Mouse (Mus musculus): Measurements from ENCODE around the gene Adcyap1r1. TPM values are rescaled to one million over a fixed set of nuclear protein-coding genes. Genes with fewer than 3 reads are reported as not detected.

Adcyap1r1 gene
- not detected in 4 replicates for total RNA-seq (2023; ENCODE audit: inconsistent age)

GRCm38 (mm10) chr6:55451771-55452371 lies at the start of gene Adcyap1r1:
TSS of gene Adcyap1r1 (plus strand) at chr6:55451978.

Other genes starting within 250 kb of the Adcyap1r1 start
- gene Mindy4, start 248.6 kb upstream of the Adcyap1r1 start, total RNA-seq (2023; ENCODE audit: inconsistent age): not detected in 4 replicates
- 0.33 to 1.1 TPM (median 0.43 TPM) in 4 replicates for gene Aqp1, start 115.5 kb upstream of the Adcyap1r1 start, total RNA-seq (2023; ENCODE audit: inconsistent age)
- not detected in 4 replicates for gene Ghrhr, start 75.7 kb upstream of the Adcyap1r1 start, total RNA-seq (2023; ENCODE audit: inconsistent age)
- gene Neurod6, start 229.3 kb downstream of the Adcyap1r1 start, total RNA-seq (2023; ENCODE audit: inconsistent age): not detected in 4 replicates